Mouse (Mus musculus) urinary bladder, adult 2 months (tissue): ENCODE results near the gene Nps. TPM values are rescaled to one million over a fixed set of nuclear protein-coding genes. Genes with fewer than 3 reads are reported as not detected.
"Not testable (repeated sequence)": the region's sequence is repeated elsewhere in the genome, so short reads cannot be mapped to it uniquely, and the experiment has no call there.

Source experiments
- DNase-seq: peaks from one replicate; pipeline ENCODE4 v3.0.0; 2022; ENCODE audit warnings: low spot score
- polyA plus RNA-seq: library from polyadenylated mRNA; depleted of rRNA; stranded (reverse); fragments of >200 nt; gene quantifications from 2 replicates; pipeline ENCODE4 v1.2.3, GENCODE M21; 2012; rRNA removed

Nps gene
- polyA plus RNA-seq: 0.26 TPM in 1 of 2 replicates, not detected in the other

DNA sequence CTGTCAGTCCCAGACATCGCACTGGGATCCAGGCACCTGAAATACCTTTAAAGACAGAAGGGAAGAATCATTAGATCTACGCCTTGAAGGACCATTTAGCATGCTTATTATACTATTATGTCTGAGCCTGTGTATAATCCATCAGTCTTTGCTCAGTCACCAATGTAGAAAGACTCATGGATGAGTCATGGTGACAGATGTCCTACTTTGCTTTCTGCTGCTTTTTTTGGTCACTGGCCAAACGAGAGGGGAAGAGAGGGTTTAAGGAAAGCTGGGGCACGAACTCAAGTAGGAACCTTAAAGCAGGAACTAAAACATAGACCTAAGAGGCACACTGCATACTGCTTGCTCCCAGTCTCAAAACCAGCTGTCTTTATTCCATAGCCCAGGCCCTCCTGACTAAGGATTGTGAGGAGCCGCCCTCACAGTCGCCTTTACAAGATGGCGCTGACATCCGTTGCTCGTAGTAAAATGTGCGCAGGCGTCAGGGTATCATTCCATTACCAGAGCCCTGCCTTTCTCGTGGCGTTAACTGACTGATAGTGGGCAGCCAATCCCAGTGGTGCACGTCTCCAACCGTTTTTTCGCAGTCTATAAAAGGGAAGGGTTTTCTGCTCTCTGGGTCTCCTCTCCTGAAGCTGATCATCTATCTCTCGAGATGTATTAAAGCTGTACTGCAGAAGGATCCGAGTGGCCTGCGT is at the start of gene Nps:
Gene Nps (plus strand): TSS at position 651 of the 701 bp plus-strand sequence.
- DNase-seq: not testable (repeated sequence)

- DNase-seq: no peak
Measured at GRCm38 (mm10) chr7:135208947-135209567, 49.4 kb upstream of the Nps start.

DNA sequence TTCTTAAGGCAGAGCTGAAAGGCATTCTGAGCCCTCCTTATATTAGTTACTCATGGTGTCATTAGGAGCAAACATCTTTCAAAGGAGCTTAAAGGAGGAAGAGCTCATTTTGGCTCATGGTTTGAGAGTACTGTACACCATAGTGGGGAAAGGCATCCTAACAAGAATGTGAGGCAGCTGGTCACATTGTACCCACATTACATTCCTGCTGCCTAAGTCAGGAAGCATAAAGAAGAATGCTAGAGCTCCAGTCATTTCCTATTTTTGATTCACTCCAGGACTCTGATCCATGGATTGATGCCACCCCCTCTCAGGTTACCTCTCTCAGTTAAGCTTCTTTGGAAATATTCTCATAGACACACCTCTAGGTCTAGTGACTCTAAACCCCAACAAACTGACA is 48.2 kb upstream of the Nps start:
- no peak for DNase-seq

DNA sequence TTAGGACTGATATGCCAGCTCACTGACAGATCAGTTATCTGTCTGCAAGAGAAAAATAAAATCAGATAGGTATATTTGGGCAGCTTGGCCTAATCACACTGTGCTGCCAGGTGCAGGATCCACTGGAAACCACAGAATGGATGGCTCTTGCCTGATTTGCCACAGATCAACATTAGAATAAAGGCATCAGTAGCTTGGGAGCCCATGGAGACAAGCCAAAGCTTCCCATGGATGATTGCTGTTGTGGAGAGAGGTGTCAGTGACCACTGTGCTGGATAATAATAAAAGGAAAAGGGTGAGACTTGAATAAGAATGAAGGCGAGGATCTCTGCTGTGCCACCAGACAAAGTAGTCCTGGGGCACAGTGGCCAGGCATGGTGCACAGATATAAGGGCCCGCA is 47.7 kb upstream of the Nps start:
- no peak for DNase-seq

DNA sequence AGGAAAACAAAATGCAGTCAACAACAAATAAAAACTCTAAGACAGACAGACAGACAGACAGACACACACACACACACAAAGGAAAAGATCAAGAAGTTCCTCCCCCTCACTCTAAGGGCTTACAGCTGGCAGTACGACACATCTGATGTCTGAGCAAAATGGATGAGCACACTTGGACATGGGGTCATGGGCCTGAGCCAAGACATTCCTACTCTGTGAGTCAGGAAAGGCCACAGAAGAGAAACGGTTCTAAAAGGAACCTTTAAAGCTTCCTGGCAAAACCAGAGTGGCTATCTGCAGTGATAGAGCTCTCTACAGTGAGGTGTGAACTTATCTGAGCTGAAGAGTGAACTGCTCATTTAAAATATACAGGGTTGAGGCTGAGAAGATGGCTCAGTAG is 46.0 kb upstream of the Nps start:
- no peak for DNase-seq

DNA sequence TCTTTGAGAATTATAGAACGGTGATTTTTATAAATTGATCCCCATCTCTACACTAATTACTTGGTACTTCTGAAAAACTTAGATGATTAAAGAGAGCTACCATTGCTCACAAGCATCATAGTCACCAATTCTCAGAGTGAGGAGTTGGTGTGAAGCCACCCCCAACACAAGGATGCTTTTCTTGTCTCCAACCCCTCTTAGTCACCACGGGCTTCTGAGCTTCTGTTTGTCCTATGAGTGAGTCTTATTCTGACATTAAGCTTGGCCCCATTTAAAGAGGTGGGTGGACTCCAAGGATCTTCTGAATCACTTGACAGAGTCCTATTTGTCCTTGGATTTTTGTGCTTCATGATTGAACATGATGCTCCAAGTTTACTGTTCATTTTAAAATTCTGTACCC is 37.0 kb upstream of the Nps start:
- DNase-seq: no peak

DNA sequence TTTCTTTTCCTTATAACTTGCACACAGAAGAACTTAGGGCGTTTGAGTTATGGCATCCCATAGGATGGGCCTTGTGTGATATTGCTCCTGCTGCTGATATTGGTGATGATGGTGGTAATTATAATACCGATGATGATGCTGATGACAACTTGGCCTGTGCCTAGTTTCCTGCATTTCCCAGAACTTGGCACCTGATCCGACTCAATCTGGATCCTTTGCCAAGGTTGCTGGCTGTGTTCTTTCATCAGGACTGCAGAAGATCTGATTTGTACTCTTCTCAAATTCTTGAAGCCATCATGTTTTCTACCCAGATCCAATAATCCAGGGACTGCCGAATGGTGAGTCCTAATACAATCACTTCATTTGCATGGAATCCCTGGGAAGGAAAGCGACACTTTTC is 32.5 kb upstream of the Nps start:
- no peak for DNase-seq

GRCm38 (mm10) chr7:135237152-135237551 is 21.4 kb upstream of the Nps start:
- DNase-seq: no peak

GRCm38 (mm10) chr7:135239441-135239840 is 19.1 kb upstream of the Nps start:
- DNase-seq: no peak

DNA sequence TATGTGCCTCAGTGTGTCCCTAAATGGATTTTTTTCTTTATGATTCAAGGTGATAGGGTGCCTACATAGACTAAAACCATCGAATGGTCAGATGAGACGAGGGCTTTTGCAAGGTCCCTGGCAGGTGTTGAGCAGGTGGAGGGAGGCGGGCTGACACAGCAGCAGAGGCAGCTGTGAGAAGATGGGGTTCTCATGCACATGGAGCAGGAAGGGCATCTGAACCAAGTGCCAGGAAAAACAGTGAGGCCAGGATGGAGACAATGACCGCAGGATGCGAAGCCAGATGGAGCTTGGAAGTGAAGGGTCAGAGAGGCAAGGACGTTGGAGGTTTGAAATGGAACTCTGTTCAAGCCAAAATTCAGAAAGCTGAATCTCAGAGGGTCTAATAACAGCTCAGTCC is 18.5 kb upstream of the Nps start:
- no peak for DNase-seq

- no peak for DNase-seq
Measured at GRCm38 (mm10) chr7:135240636-135241035, 17.9 kb upstream of the Nps start.

DNA sequence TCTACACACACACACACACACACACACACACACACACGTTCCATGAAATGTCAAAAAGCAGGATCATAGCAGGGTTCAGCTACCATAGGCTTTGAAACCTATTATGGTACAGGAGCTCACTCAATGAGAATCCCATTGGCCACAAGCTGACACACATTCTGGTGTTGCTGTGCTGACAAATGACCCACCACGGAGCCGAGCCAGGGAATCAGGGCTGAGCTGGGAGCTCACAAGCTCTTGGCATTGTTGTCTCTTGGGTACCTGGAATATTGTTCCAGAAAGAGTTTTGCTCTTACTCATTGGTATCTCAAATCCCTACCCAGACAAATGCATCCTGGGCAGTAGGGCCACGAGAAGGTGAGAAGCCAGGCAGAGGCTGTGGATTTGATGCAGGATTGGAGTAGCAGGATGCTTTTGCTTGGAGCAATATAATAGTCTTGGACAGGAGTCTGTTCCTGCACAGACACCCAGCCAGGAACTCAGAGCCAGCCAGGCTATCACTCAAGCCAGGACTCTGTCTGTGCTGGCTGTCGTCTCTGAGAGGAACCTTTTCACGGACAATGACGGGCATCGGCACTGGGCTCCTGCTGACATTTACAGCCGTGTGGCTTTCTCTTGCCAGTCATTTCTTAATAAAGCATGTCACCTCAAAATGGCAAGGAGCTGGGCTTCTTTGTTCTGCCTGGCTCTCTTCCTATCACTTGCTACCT is 14.2 kb upstream of the Nps start:
- no peak for DNase-seq

- DNase-seq: no peak
Measured at GRCm38 (mm10) chr7:135246386-135246785, 12.1 kb upstream of the Nps start.

- DNase-seq: no peak
Measured at GRCm38 (mm10) chr7:135253249-135253648, 5.3 kb upstream of the Nps start.

DNA sequence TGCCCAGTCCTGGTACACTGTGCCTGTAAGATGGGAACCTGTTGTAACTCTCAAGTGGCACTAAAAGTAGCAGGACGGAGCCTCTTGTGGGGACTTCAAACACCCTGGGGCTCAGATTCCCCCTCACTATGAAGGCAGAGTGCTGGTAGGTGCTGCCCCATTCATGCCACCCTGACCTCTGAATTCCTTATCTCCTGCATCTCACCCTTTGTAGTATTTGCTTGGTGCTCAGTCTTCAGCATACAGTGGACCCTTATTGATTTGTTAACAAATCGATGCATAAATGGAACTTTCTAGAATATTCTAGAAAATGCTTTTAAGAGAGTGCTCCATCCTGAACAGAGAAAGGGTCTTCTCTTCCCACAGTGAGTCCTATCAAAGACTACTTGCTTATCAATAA is 4.1 kb upstream of the Nps start:
- DNase-seq: no peak

DNA sequence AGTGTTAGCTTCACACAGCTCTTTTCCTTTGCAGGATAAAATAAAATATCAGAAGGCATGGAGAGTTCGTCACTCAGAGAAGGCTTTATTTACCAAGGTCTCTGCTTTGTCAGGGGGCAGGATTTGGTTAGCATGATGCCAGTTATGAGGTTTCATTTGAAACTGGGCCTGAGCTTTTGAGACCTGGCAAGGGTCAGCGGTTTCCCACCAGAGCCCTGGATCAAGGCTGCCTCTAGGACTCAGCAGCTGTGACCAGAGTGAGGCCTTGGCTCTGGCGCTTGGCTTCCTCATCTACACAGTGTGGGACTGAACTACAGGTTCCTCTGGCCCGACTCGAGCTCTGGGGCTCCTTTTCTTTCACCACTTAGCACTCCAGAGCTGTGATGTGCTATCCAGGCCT is 12.5 kb downstream of the Nps start:
- DNase-seq: no peak

DNA sequence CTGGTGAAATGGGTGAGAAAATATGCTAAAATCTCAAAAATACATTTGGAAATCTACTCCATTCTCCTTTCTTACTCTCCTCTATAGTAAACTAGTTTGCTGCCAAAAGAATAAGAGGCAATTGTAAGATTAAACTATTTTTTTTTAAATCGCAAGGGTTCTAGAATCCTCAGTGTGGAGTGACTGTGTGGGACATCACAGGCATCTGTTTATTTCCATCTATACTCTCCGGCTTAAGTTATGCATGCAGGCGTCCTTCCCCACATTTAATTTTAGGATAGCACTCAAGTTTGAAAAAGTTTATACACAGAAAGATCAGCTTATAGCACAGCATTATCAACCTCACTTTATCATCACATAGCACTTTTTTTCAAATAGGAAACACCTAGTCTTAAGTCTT is 24.7 kb downstream of the Nps start:
- DNase-seq: no peak

- no peak for DNase-seq
Measured at GRCm38 (mm10) chr7:135289976-135290375, 31.5 kb downstream of the Nps start.

- no peak for DNase-seq
Measured at GRCm38 (mm10) chr7:135291646-135292236, 33.2 kb downstream of the Nps start.

- DNase-seq: no peak
Measured at GRCm38 (mm10) chr7:135294498-135294897, 36.0 kb downstream of the Nps start.

- DNase-seq: no peak
Measured at GRCm38 (mm10) chr7:135304496-135304895, 46.0 kb downstream of the Nps start.
